Mouse (Mus musculus) left cerebral cortex, postnatal 4 days (tissue): ENCODE data around the gene Mtmr14. TPM values are rescaled to one million over a fixed set of nuclear protein-coding genes. Genes with fewer than 3 reads are reported as not detected.
A peak's percentile ranks its signal among the peaks of the same experiment; 100 is the strongest.

Experiments used
- DNase-seq: peaks from one replicate; pipeline ENCODE4 v3.0.0-alpha.2; 2022
- intact Hi-C: fragments of 180-260 bp; cut with DNase I; formaldehyde crosslinking; loops from one replicate; pipeline ENCODE4 v1.15.1; 2025
- total RNA-seq, 2 experiments: library from RNA; stranded (reverse); gene quantifications; 2 replicates each; pipeline ENCODE4 v1.2.3; 2021

Gene Mtmr14
- total RNA-seq = 10 to 100 TPM; 25.2 to 25.6 TPM

DNA sequence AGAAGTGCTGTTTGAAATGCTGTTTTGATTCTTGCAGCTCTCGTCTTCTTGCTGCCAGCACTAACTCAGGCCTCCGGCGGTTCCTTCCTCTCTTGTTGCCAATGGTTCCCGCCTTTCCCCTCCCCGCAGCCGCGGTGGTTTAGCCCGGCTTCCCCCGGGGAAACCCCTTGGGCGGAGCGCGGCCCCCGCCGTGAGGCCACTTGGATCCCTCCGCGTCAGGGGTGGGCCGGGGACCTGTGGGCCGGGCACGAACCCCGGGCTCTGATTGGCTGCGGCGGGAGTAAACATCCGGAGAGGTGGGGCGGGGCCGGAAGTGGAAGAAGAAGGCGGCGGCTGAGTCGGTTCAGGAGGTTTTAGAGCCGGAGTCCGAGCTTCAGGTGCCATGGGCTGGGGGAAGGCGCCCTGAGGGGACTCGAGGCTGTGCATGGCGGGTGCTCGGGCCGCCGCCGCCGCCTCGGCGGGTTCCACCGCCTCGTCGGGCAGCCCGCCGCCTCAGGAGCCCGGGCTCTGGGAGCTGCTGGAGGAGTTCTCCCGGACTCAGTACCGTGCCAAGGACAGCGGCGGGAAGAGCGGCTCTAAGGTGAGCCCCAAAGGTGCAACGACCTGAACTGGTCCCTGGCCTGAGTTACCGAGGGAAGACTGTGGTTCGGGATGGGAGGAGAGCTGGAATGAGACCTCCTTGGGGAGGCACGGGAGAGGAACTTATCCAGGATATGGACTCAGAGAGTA lies at the start of gene Mtmr14:
TSS of gene Mtmr14 (plus strand) at position 302 of the 729 bp plus-strand sequence.
- peak; percentile 99 for DNase-seq
- intact Hi-C loops = no loop called here

- DNase-seq = peak; percentile 52
- intact Hi-C loops = no loop called here
Measured at GRCm38 (mm10) chr6:113193765-113194460, 43.7 kb upstream of the Mtmr14 start.

GRCm38 (mm10) chr6:113194517-113194840 lies 43.2 kb upstream of the Mtmr14 start:
- no peak for DNase-seq
- intact Hi-C loops = no loop called here

- peak; percentile 70 for DNase-seq
- intact Hi-C loops = no loop called here
Measured at GRCm38 (mm10) chr6:113194841-113195595, 42.6 kb upstream of the Mtmr14 start, which contains the start of gene Lhfpl4. Lhfpl4 (minus strand) TSS chr6:113195384.

DNA sequence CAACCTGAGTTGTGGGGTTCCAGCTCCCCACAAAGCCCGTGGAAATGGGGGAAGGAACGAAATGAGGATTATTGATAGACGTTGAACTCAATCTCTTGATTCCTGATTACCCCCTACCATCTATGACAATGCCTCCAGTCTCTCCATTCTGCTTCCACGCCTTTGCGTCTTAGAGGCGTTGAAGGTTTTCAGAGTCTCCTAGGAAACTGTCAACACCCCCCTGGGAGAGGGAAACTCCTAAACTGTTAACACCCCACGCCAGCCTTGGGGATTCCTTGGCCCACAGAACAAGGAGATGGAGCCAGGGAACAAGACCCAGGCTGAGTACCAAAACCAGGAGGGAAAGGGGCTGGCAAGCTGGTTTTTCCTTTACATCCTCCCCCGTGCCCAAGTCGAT lies 42.0 kb upstream of the Mtmr14 start:
- intact Hi-C loops = no loop called here
- DNase-seq = no peak

GRCm38 (mm10) chr6:113216280-113216679 lies 21.4 kb upstream of the Mtmr14 start:
- intact Hi-C loops = no loop called here
- no peak for DNase-seq

- DNase-seq = no peak
- intact Hi-C loops = no loop called here
Measured at GRCm38 (mm10) chr6:113225798-113226197, 11.8 kb upstream of the Mtmr14 start.

DNA sequence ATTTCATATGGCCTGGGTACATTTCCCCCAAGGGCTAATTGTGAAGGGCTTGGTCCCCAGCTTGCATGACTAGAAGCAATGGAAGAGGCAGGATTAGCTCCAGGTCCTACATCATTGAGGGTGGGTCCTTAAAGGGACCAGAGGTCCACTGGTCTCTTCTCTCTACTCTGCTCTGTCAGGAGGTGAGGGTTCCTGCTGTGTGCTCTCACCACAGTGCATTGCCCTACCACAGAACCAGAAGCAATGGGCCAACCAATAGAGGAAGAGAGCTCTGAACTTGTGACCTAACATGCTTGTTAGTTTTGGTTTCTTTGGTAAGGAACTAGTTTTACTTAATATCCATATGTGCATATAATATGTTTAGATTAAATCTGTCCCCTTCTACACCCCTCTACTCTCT lies 10.9 kb upstream of the Mtmr14 start:
- DNase-seq = no peak
- intact Hi-C loops = no loop called here

- no peak for DNase-seq
- intact Hi-C loops = no loop called here
Measured at GRCm38 (mm10) chr6:113235141-113235540, 2.5 kb upstream of the Mtmr14 start.

DNA sequence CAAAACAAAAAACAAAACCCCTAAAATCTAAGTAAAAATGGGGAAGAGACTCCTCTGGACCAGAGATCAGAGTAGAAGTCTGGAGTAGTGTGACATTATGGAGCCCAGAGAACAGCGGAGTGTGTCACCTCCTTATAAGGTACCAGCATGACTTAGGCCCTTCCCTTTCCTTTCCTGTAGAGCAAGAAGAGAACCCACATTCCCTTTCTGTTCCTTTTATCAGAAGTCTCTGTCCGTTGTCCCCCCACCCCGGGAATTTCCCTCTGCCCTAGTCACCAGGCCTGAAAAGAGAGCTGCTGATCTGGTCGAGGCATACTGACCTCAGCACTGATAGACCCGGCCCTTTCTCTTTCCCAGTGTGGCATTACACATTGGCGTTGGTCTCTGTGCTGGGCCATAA lies 799 bp downstream of the Mtmr14 start:
- no peak for DNase-seq
- intact Hi-C loops = no loop called here

GRCm38 (mm10) chr6:113242753-113243152 lies 5.1 kb downstream of the Mtmr14 start:
- DNase-seq = no peak
- intact Hi-C loops = no loop called here

DNA sequence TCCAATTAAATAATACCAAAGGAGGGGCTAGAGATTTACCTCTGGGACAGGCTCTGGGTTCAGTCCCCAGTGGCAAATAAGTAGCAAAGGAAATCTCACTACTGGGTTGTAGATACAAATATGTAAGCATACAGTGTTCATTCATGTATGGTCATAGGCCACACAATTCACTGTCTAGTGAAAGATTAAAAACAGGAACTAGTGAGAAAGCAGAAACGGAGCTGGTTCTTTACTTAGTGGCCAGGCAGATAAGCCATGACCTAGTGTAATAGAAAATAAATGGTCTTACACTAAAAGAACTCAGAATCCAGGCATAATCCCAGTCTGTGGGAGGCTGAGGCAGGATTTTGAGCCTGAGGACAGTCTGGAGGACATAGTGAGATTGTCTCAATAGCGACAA lies 7.9 kb downstream of the Mtmr14 start:
- no peak for DNase-seq
- intact Hi-C loops = no loop called here

DNA sequence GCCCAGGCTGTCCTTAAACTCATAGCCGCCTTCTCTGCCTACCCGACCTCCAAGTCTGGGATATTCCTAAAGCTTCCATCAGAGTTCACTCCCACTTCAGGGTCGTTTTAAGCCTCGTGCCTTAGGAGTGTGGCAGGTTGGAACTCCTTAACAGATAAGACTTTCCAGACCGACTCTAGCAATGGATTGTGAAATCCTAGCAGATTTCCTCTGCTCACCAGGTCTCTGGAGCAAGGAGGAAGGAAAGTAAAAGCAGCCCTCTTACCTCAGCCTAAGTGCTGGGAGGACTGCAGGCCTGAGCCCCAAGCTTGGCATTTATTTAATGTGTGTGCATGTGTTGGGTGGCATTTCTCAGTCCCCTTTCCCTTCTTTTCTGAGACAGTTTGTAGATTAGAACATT lies 13.1 kb downstream of the Mtmr14 start:
- intact Hi-C loops = no loop called here

DNA sequence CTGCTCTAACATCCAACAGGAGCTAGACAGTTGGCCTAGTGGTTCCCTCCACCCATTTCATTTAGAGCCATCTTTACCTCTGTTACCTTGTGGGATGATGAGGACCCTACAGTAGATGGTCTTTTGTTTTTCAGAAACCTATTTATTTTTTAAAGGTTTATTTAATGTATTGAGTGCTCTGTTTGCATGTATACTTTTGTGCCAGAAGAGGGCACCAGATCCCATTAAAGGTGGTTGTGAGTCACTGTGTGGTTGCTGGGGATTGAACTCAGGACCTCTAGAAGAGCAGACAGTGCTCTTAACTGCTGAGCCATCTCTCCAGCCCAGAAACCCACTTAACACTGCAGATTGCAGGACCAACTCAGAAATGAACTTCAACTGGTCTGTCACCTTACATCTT lies 14.3 kb downstream of the Mtmr14 start:
- intact Hi-C loops = no loop called here
- no peak for DNase-seq

More for the DNA sequence above, 13.1 kb downstream of the Mtmr14 start:
- DNase-seq = no peak

DNA sequence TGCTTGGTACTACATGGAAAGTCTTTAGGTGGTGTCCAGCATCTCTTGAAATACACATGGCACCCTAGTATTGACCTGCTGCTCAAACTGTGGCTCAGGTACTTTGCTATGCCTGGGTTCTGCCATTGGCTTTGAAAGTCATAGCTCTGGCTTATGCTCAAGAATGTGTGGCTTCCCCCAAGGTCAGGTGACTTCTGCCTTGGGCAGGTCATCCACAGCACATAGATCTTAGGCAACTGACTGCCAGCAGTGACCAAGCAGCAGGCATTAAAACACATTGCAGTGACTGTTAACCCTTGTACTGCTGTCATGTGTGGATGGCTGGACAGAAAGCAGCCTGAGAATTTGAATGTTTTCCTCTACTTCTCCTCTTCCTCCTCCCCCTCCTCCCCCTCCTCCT lies 17.3 kb downstream of the Mtmr14 start:
- DNase-seq = no peak
- intact Hi-C loops = no loop called here

DNA sequence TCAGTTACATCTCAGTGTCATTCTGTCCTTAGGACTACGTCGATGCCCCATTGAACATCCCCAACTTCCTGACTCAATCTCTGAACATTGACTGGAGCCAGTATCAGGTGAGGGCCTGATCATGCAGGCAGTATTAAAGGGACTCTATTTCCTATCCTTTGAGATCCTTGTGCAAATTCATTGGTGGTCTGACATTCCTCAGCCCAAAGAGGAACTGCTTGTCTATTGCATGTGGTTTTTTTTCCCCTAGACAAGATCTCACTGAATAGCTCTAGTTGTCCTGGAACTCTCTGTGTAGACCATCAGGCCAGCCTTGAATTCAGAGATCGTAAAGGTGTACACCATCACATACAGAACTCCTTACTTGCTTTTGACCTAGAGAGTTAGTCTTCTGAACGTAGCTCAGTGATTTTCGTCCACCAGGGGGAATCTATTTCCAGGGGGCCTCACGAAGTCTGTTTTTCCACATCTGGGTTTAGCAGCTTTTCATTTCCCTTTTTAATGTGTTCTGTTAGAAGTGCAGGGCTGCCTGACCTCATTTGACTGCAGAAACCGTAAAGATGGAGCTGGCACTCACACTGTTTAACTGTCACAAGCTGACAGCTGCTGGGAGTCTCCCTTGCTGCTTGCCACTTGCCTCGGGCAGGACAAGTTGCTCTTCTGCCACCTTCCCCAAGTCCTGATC lies 23.7 kb downstream of the Mtmr14 start:
- intact Hi-C loops = no loop called here

DNA sequence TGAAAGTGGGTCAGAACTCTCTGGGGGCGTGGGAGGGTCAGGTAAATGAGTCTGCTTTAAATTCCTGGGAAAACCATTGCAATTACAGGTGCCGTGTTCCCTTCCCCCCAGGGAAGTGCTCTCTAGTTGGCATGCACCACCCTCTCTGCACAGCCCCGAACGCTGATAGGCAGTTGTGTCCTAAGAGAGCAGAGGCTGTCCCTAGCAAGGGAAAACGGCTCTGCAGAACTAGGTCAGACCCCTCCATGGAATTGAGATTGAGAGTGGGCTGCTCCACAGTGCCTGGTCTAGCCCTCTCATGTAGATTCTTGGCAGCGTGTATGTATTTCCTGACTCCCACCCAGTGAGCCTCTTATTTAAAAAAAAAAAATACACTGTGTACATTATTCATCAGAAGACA lies 25.9 kb downstream of the Mtmr14 start:
- no peak for DNase-seq
- intact Hi-C loops = no loop called here

More for the DNA sequence above, 23.7 kb downstream of the Mtmr14 start:
- no peak for DNase-seq

DNA sequence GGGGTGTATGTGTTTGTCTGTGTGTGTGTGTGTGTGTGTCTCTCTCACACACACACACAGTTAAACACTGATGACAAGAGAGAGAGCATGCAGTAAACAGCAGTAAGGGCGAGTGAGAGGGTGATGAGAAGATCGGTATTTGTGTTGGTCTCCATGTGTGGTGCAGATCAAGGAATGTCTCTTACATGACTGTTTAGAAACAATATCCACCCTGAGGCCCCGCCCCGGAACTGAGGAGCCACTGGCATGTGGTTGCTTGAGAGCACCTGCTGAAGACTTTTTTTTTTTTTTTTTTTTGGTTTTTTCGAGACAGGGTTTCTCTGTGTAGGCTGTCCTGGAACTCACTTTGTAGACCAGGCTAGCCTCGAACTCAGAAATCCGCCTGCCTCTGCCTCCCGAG lies 26.8 kb downstream of the Mtmr14 start:
- DNase-seq = no peak

DNA sequence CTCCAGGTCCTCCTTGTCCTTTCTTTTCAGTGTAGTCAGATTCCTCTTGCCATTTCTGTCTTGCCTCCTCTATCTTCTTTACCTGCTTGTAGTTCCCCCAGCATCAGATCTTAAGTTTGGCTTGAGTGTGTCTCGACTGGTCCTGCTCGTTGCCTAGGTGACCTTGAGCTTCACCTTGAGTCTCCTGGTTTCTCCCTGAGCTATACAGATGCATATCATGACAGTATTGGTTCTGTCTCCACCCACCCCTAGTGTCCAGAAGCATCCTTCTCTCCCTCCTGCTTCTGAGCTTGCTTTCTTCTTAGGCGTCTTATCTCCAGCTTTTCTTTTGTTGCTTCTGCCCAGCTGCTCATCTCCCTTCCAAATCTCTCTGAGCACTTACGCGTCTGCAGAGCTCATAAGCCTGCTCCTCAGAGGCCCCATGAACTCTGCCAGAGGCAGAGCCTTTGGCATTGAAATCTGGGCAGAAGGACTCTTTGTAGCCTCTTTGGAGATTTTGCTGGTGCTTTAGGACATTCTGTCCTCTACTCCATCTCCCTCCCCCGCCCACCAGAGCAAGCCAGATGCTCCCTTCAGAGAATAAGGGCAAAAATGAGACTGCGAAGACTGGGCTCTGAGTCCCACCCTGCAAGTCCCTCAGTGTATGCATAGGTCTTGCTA lies 29.5 kb downstream of the Mtmr14 start:
- DNase-seq = no peak
- intact Hi-C loops = no loop called here

More for the DNA sequence above, 26.8 kb downstream of the Mtmr14 start:
- intact Hi-C loops = no loop called here

DNA sequence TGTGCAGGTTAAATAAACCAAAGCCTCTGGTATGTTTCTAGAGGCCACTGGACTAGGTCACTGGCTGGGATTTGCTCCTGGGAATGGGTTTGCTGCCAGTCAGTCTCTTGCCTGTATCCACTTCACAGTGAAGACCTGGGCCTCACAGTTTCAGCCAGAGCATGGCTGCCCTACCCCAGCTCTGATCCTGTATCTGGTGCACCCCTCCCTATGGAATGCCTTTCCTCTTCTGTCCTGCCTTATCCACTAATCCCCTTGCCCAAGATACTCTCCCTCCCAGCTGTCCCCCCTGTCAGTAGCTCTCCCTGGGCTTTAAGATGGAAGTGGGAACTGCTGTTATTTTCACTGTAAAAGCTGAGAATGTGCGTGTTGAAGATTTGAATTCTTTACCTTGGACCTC lies 30.3 kb downstream of the Mtmr14 start:
- intact Hi-C loops = no loop called here
- DNase-seq = no peak

- intact Hi-C loops = no loop called here
Measured at GRCm38 (mm10) chr6:113272365-113272764, 34.7 kb downstream of the Mtmr14 start.

More at GRCm38 (mm10) chr6:113272365-113272764, 34.7 kb downstream of the Mtmr14 start:
- no peak for DNase-seq
